ENCODE assay signal across 9 mouse cellular contexts in genomic region chr3:131919476-131919875, GRCm38 (mm10).
DNase-seq lines count a peak whose midpoint lies in the region; ATAC-seq lines count a peak whose summit lies in the region.
"Had no signal": no experiment of that assay in that cellular context is flagged by ENCODE, and none has a peak within 500 bp of the region (broad histone marks: within the 10 kb centered on the region; RNA-seq: fewer than 3 reads in every experiment).

No protein-coding gene starts in this region.

- no peak overlapping the region for H3K9ac ChIP-seq in forebrain, embryonic 16.5 days (replicated peaks; ENCODE audit: low read depth, low read length)
- H3K9ac ChIP-seq in forebrain, embryonic 14.5 days (ENCODE audit: low read length) = no peak overlapping the region
- H3K9ac ChIP-seq in limb, embryonic 13.5 days = no peak overlapping the region

- H3K4me2 ChIP-seq in forebrain, embryonic 16.5 days (ENCODE audit: low read length) = 0 out of 2 replicates have a peak overlapping the region, but pooled peaks have one; percentile 13
- H3K4me2 ChIP-seq in forebrain, embryonic 14.5 days (ENCODE audit: low read length) = no peak overlapping the region
- H3K4me2 ChIP-seq in limb, embryonic 13.5 days (replicated peaks) = peak overlapping the region; percentile 43

- intact Hi-C loops in gastrocnemius, postnatal 14 days (cut with DNase I; ENCODE audit: low total_unique reads) = no loop called here

- H3K4me1 ChIP-seq in forebrain, embryonic 16.5 days (replicated peaks; ENCODE audit: control insufficient read depth, insufficient read depth, low read length) = no peaks in the 10 kb centered on the region; the same call in 1 of the 2 replicates
- H3K4me1 ChIP-seq in forebrain, embryonic 14.5 days (ENCODE audit: control insufficient read depth, insufficient read depth, low read length) = no peaks in the 10 kb centered on the region
- H3K4me1 ChIP-seq in limb, embryonic 13.5 days = peaks cover 11% of the 10 kb centered on the region

- peak; percentile 75 for ATAC-seq in forebrain, embryonic 16.5 days
- ATAC-seq in forebrain, embryonic 14.5 days = no peak; the same call in 1 of the 2 replicates
- no peak for ATAC-seq in limb, embryonic 13.5 days (ENCODE audit: low FRiP score, low read depth)

- H3K9me3 ChIP-seq in forebrain, embryonic 16.5 days (ENCODE audit: control insufficient read depth, low read length) = no peaks in the 10 kb centered on the region
- no peaks in the 10 kb centered on the region for H3K9me3 ChIP-seq in forebrain, embryonic 14.5 days (replicated peaks; ENCODE audit: control insufficient read depth, low read length)
- H3K9me3 ChIP-seq in limb, embryonic 13.5 days = peaks cover 4% of the 10 kb centered on the region; the same call in 1 of the 2 replicates

- no peaks in the 10 kb centered on the region for H3K27me3 ChIP-seq in forebrain, embryonic 16.5 days (replicated peaks; ENCODE audit: control insufficient read depth, insufficient read depth, low read length)
- H3K27me3 ChIP-seq in forebrain, embryonic 14.5 days (replicated peaks; ENCODE audit: control insufficient read depth, insufficient read depth, low read length) = no peaks in the 10 kb centered on the region
- no peaks in the 10 kb centered on the region; the same call in 1 of the 2 replicates for H3K27me3 ChIP-seq in limb, embryonic 13.5 days

- DNase-seq in forebrain, embryonic 14.5 days (ENCODE audit: low spot score) = no peak
- DNase-seq in cerebellum, adult 8-10 months = peak; percentile 9
- peak; percentile 74 for DNase-seq in gastrocnemius, postnatal 14 days
- DNase-seq in spleen, adult 12 weeks (ENCODE audit: low spot score) = no peak
- DNase-seq in heart, adult 9 months (ENCODE audit: low spot score in 2 of 2) = no peak
- no peak for DNase-seq in kidney, postnatal 4 days
- DNase-seq: thymus, postnatal 4 days had no signal

- H3K4me3 ChIP-seq in forebrain, embryonic 16.5 days (replicated peaks; ENCODE audit: low read length) = no peak overlapping the region
- H3K4me3 ChIP-seq in forebrain, embryonic 14.5 days (ENCODE audit: low read depth, low read length) = no peak overlapping the region
- H3K4me3 ChIP-seq in limb, embryonic 13.5 days = no peak overlapping the region

- H3K27ac ChIP-seq in forebrain, embryonic 16.5 days (ENCODE audit: low read length) = no peak overlapping the region
- H3K27ac ChIP-seq in forebrain, embryonic 14.5 days (ENCODE audit: low read depth, low read length) = no peak overlapping the region
- H3K27ac ChIP-seq in limb, embryonic 13.5 days = no peak overlapping the region

- no peaks in the 10 kb centered on the region for H3K36me3 ChIP-seq in forebrain, embryonic 16.5 days (ENCODE audit: control insufficient read depth, insufficient read depth)
- no peaks in the 10 kb centered on the region for H3K36me3 ChIP-seq in forebrain, embryonic 14.5 days (ENCODE audit: control insufficient read depth, insufficient read depth, low read length)
- no peaks in the 10 kb centered on the region for H3K36me3 ChIP-seq in limb, embryonic 13.5 days

- 68% methylated on average over 12 of the region's 12 CpGs for WGBS in forebrain, embryonic 16.5 days
- 73% methylated on average over 12 of the region's 12 CpGs for WGBS in forebrain, embryonic 14.5 days
- 32% methylated on average over 12 of the region's 12 CpGs for WGBS in limb, embryonic 13.5 days

Comparison
In these comparisons a context has a peak if more than half of its experiments do, and no peak if none do; other contexts are left out.
1. DNase-seq: peak in cerebellum, adult 8-10 months (single experiment) and gastrocnemius, postnatal 14 days (single experiment); none in forebrain, embryonic 14.5 days (single experiment), spleen, adult 12 weeks (single experiment), heart, adult 9 months (0 of 2) and kidney, postnatal 4 days (0 of 2).